Mouse (Mus musculus) liver, embryonic 15.5 days (tissue): ENCODE data around the gene Nanog. TPM values are rescaled to one million over a fixed set of nuclear protein-coding genes. Genes with fewer than 3 reads are reported as not detected.
"Not testable (repeated sequence)": the region's sequence is repeated elsewhere in the genome, so short reads cannot be mapped to it uniquely, and the experiment has no call there.

ENCODE experiments used
- ATAC-seq: fragments of 200-750 bp; cut with Nextera tagmentation; 2 replicates; pipeline ENCODE4 v1.8.0; 2017; ENCODE audit warnings: moderate number of reproducible peaks, mild to moderate bottlenecking, moderate library complexity; ENCODE audit not compliant: insufficient read depth
- H3K27ac ChIP-seq: fragments of 300-500 bp; sonication (generic); replicated peaks from 2 replicates; pipeline ENCODE4 v1.5.1; 2015; ENCODE audit warnings: mild to moderate bottlenecking, inconsistent platforms
- H3K27me3 ChIP-seq: fragments of 300-500 bp; sonication (generic); 2 replicates; pipeline ENCODE4 v1.6.1; 2015; ENCODE audit warnings: mild to moderate bottlenecking, inconsistent platforms
- H3K36me3 ChIP-seq: fragments of 300-500 bp; sonication (generic); replicated peaks from 2 replicates; pipeline ENCODE4 v1.6.1; 2015; ENCODE audit warnings: moderate library complexity, mild to moderate bottlenecking, inconsistent platforms
- H3K4me1 ChIP-seq: fragments of 300-500 bp; sonication (generic); replicated peaks from 2 replicates; pipeline ENCODE4 v1.6.1; 2015; ENCODE audit warnings: inconsistent platforms
- H3K4me2 ChIP-seq: fragments of 300-500 bp; sonication (generic); 2 replicates; pipeline ENCODE4 v1.6.1; 2015; ENCODE audit warnings: moderate library complexity, mild to moderate bottlenecking, inconsistent platforms
- H3K4me3 ChIP-seq: fragments of 300-500 bp; sonication (generic); replicated peaks from 2 replicates; pipeline ENCODE4 v1.5.1; 2015; ENCODE audit warnings: mild to moderate bottlenecking, inconsistent platforms
- H3K9ac ChIP-seq: fragments of 300-500 bp; sonication (generic); 2 replicates; pipeline ENCODE4 v1.6.1; 2015; ENCODE audit warnings: moderate library complexity, mild to moderate bottlenecking, inconsistent platforms
- H3K9me3 ChIP-seq: fragments of 300-500 bp; sonication (generic); replicated peaks from 2 replicates; pipeline ENCODE4 v1.6.1; 2016; ENCODE audit warnings: inconsistent platforms
- WGBS: fragments of 180-500 bp; shearing (Covaris S2); methylation state at CpG from one replicate; pipeline ENCODE4 v1.1.7; 2015; ENCODE audit warnings: mixed read lengths; ENCODE audit not compliant: insufficient replicate concordance; 5-methylcytosine and 5-hydroxymethylcytosine counted together
- polyA plus RNA-seq: library from polyadenylated mRNA; unstranded; fragments of >200 nt; fragmentation: Nextera tagmentation; extraction: Ambion mirVana; gene quantifications from 2 replicates; pipeline ENCODE4 v1.2.1, GENCODE M21; 2015

The Nanog gene
- polyA plus RNA-seq, 1 experiment from 2014 or later, result not detected

- ATAC-seq, result no peak
- H3K27me3 ChIP-seq, result peaks cover 13% of the 10 kb centered on the region
- no peak overlapping the region for H3K4me2 ChIP-seq
- H3K4me1 ChIP-seq, result no peaks in the 10 kb centered on the region
- H3K9ac ChIP-seq, result no peak overlapping the region
- 24% methylated on average over 1 of the region's 1 CpGs for WGBS
- H3K27ac ChIP-seq, result no peak overlapping the region
- no peaks in the 10 kb centered on the region for H3K9me3 ChIP-seq
- H3K36me3 ChIP-seq, result no peaks in the 10 kb centered on the region
- H3K4me3 ChIP-seq, result no peak overlapping the region
Measured at GRCm38 (mm10) chr6:122703706-122704105, 3.6 kb upstream of the Nanog start.

- H3K27ac ChIP-seq, result no peak overlapping the region
- ATAC-seq, result no peak
- no peaks in the 10 kb centered on the region for H3K9me3 ChIP-seq
- WGBS, result 69% methylated on average over 12 of the region's 12 CpGs
- H3K9ac ChIP-seq, result no peak overlapping the region
- no peak overlapping the region for H3K4me2 ChIP-seq
- H3K27me3 ChIP-seq, result peaks cover 16% of the 10 kb centered on the region
- H3K4me3 ChIP-seq, result no peak overlapping the region
- no peaks in the 10 kb centered on the region for H3K36me3 ChIP-seq
- no peaks in the 10 kb centered on the region for H3K4me1 ChIP-seq
Measured at GRCm38 (mm10) chr6:122706337-122706840, 900 bp upstream of the Nanog start.

DNA sequence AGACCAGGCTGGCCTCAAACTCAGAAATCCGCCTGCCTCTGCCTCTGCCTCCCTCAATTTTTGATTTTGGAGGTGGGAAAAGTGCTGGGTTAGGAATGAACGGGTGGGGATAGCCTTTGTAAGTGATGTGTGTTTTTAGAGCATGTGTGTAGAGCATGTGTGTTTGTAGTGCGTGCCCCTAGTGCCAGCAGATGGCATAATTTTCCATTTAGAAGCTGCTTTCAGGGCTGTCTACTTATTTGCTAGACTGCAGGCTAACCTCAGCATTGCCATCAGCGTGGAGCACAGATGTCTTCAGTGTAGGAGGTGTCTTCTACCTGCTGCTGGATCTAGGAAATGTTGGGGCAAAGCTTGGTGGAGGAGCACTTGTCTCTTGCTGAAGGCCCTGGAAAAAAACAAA, 1.5 kb downstream of the Nanog start:
- Histone ChIP-seq H3K4me2 (no peak overlapping the region), H3K27ac (no peak overlapping the region), H3K9ac (no peak overlapping the region), H3K36me3 (no peaks in the 10 kb centered on the region), H3K4me1 (no peaks in the 10 kb centered on the region), H3K27me3 (peaks cover 13% of the 10 kb centered on the region), H3K9me3 (no peaks in the 10 kb centered on the region), H3K4me3 (no peak overlapping the region)
- 32% methylated on average over 4 of the region's 4 CpGs for WGBS
- ATAC-seq, result no peak

DNA sequence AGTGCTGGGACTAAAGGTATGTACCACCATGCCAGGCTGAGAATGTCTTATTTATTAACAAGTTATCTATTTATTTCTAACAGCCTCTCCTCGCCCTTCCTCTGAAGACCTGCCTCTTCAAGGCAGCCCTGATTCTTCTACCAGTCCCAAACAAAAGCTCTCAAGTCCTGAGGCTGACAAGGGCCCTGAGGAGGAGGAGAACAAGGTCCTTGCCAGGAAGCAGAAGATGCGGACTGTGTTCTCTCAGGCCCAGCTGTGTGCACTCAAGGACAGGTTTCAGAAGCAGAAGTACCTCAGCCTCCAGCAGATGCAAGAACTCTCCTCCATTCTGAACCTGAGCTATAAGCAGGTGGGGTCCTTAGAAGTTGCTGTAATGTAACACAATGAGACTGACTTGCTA, 4.2 kb downstream of the Nanog start:
- 49% methylated on average over 2 of the region's 2 CpGs for WGBS
- Histone ChIP-seq H3K4me3 (no peak overlapping the region), H3K9me3 (no peaks in the 10 kb centered on the region), H3K27me3 (peaks cover 10% of the 10 kb centered on the region), H3K4me2 (no peak overlapping the region), H3K9ac (no peak overlapping the region), H3K27ac (no peak overlapping the region), H3K4me1 (no peaks in the 10 kb centered on the region), H3K36me3 (no peaks in the 10 kb centered on the region)
- ATAC-seq, result no peak

DNA sequence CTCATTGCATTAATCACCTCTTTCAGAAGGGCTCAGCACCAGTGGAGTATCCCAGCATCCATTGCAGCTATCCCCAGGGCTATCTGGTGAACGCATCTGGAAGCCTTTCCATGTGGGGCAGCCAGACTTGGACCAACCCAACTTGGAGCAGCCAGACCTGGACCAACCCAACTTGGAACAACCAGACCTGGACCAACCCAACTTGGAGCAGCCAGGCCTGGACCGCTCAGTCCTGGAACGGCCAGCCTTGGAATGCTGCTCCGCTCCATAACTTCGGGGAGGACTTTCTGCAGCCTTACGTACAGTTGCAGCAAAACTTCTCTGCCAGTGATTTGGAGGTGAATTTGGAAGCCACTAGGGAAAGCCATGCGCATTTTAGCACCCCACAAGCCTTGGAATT, 5.8 kb downstream of the Nanog start:
- not testable (repeated sequence) for ATAC-seq, H3K27ac ChIP-seq

GRCm38 (mm10) chr6:122714707-122715365, 7.5 kb downstream of the Nanog start:
- no peak overlapping the region for H3K4me3 ChIP-seq
- no peaks in the 10 kb centered on the region for H3K9me3 ChIP-seq
- H3K36me3 ChIP-seq, result no peaks in the 10 kb centered on the region
- no peak overlapping the region for H3K4me2 ChIP-seq
- ATAC-seq, result no peak
- no peaks in the 10 kb centered on the region for H3K4me1 ChIP-seq
- H3K27ac ChIP-seq, result no peak overlapping the region
- H3K27me3 ChIP-seq, result no peaks in the 10 kb centered on the region; the same call in 1 of the 2 replicates
- WGBS, result 33% methylated on average over 7 of the region's 7 CpGs
- H3K9ac ChIP-seq, result no peak overlapping the region

More for the DNA sequence above, 5.8 kb downstream of the Nanog start:
- WGBS, result 80% methylated on average over 7 of the region's 7 CpGs
- H3K36me3 ChIP-seq, H3K9ac ChIP-seq, H3K4me3 ChIP-seq, H3K4me1 ChIP-seq, H3K4me2 ChIP-seq, H3K27me3 ChIP-seq, H3K9me3 ChIP-seq: not testable (repeated sequence)

DNA sequence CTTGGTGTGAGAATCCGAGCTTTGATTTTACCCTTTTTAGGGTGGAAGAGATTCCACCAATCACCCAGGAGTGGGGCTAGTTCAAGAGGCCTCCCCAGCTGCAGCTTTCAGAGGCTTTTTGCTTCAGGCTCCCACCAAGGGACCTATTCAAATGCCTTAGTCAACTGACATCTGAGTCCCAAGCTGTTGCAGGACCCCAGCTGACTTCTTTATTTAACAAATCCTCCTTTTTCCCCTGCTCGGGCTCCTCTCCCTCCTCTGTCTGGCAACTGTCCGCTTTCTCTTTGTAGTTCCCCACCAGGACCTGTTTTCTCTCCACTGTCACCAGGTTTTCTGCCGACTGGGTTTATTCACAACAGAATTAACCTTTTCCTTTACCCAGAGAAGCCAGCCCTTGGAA, 8.6 kb downstream of the Nanog start:
- ATAC-seq, result no peak
- no peaks in the 10 kb centered on the region for H3K9me3 ChIP-seq

GRCm38 (mm10) chr6:122718224-122718623, 10.9 kb downstream of the Nanog start:
- not testable (repeated sequence) for H3K36me3 ChIP-seq, H3K27ac ChIP-seq, H3K9ac ChIP-seq, H3K4me3 ChIP-seq, H3K4me2 ChIP-seq, H3K9me3 ChIP-seq, H3K27me3 ChIP-seq, H3K4me1 ChIP-seq
- 50% methylated on average over 1 of the region's 1 CpGs for WGBS
- ATAC-seq, result peak; percentile 57

More for the DNA sequence above, 8.6 kb downstream of the Nanog start:
- no peaks in the 10 kb centered on the region for H3K4me1 ChIP-seq
- WGBS, result 12% methylated on average over 4 of the region's 4 CpGs
- no peak overlapping the region for H3K27ac ChIP-seq
- no peak overlapping the region for H3K9ac ChIP-seq
- no peak overlapping the region for H3K4me2 ChIP-seq
- H3K4me3 ChIP-seq, result no peak overlapping the region
- H3K36me3 ChIP-seq, result no peaks in the 10 kb centered on the region
- H3K27me3 ChIP-seq, result no peaks in the 10 kb centered on the region; the same call in 1 of the 2 replicates

GRCm38 (mm10) chr6:122719942-122720341, 12.7 kb downstream of the Nanog start:
- 16% methylated on average over 2 of the region's 2 CpGs for WGBS
- Histone ChIP-seq H3K27ac (no peak overlapping the region), H3K4me3 (no peak overlapping the region), H3K36me3 (no peaks in the 10 kb centered on the region), H3K4me2 (no peak overlapping the region), H3K4me1 (no peaks in the 10 kb centered on the region), H3K9ac (no peak overlapping the region), H3K27me3 (no peaks in the 10 kb centered on the region; the same call in 1 of the 2 replicates), H3K9me3 (no peaks in the 10 kb centered on the region)
- no peak for ATAC-seq

- Histone ChIP-seq H3K27me3 (peaks cover 37% of the 10 kb centered on the region), H3K36me3 (no peaks in the 10 kb centered on the region), H3K4me2 (peak overlapping the region; percentile 20; the same call in 1 of the 2 replicates), H3K9ac (no peak overlapping the region), H3K9me3 (no peaks in the 10 kb centered on the region), H3K4me1 (peaks cover 17% of the 10 kb centered on the region), H3K4me3 (no peak overlapping the region), H3K27ac (no peak overlapping the region)
- 11% methylated on average over 8 of the region's 8 CpGs for WGBS
- peak; percentile 37; the same call in 1 of the 2 replicates for ATAC-seq
Measured at GRCm38 (mm10) chr6:122739952-122740351, 32.7 kb downstream of the Nanog start.

GRCm38 (mm10) chr6:122741460-122742227, 34.4 kb downstream of the Nanog start:
- no peak overlapping the region for H3K27ac ChIP-seq
- ATAC-seq, result no peak

More at GRCm38 (mm10) chr6:122741460-122742227, 34.4 kb downstream of the Nanog start:
- 8% methylated on average over 25 of the region's 25 CpGs for WGBS
- Histone ChIP-seq H3K4me3 (peak overlapping the region; percentile 44), H3K4me1 (peaks cover 17% of the 10 kb centered on the region), H3K27me3 (peaks cover 37% of the 10 kb centered on the region), H3K9me3 (no peaks in the 10 kb centered on the region), H3K36me3 (no peaks in the 10 kb centered on the region), H3K9ac (0 out of 2 replicates have a peak overlapping the region, but pooled peaks have one; percentile 8), H3K4me2 (peak overlapping the region; percentile 66)
